Mouse (Mus musculus): ENCODE measurements at regions not wholly inside any gene's neighbourhood (a gene's known extent, or its start where the extent isn't known, plus 50 kb on each side); places are given as distances from the start of the nearest gene placed in this dataset.
"Not testable (repeated sequence)": the region's sequence is repeated elsewhere in the genome, so short reads cannot be mapped to it uniquely, and the experiment has no call there.

- WGBS: 54% methylated on average over 2 of the region's 4 CpGs
- H3K27ac ChIP-seq (ENCODE audit: low read length); ATAC-seq (ENCODE audit: insufficient read depth, low FRiP score): not testable (repeated sequence)
These were observed 527.0 kb downstream of the Dad1 start for GRCm38 (mm10) chr14:53726914-53727313.

GRCm38 (mm10) chr14:53723611-53724010 is 530.3 kb downstream of the Dad1 start:
- H3K36me3 ChIP-seq (ENCODE audit: control insufficient read depth, insufficient read depth, low read length); H3K9me3 ChIP-seq (replicated peaks; ENCODE audit: control insufficient read depth, low read length); H3K4me1 ChIP-seq (ENCODE audit: control insufficient read depth, insufficient read depth, low read length); H3K4me2 ChIP-seq (ENCODE audit: low read depth, low read length); H3K9ac ChIP-seq (ENCODE audit: low read length); ATAC-seq (ENCODE audit: insufficient read depth, low FRiP score); H3K27ac ChIP-seq (ENCODE audit: low read length); H3K4me3 ChIP-seq (replicated peaks; ENCODE audit: low read length); H3K27me3 ChIP-seq (ENCODE audit: control insufficient read depth, insufficient read depth, low read length): not testable (repeated sequence)

More at GRCm38 (mm10) chr14:53726914-53727313, 527.0 kb downstream of the Dad1 start:
- not testable (repeated sequence) for H3K4me1 ChIP-seq (ENCODE audit: control insufficient read depth, insufficient read depth, low read length); H3K36me3 ChIP-seq (ENCODE audit: control insufficient read depth, insufficient read depth, low read length); H3K9me3 ChIP-seq (replicated peaks; ENCODE audit: control insufficient read depth, low read length); H3K9ac ChIP-seq (ENCODE audit: low read length); H3K27me3 ChIP-seq (ENCODE audit: control insufficient read depth, insufficient read depth, low read length); H3K4me2 ChIP-seq (ENCODE audit: low read depth, low read length); H3K4me3 ChIP-seq (replicated peaks; ENCODE audit: low read length)

GRCm38 (mm10) chr14:53721901-53722300 is 532.0 kb downstream of the Dad1 start:
- not testable (repeated sequence) for H3K27me3 ChIP-seq (ENCODE audit: control insufficient read depth, insufficient read depth, low read length); H3K9me3 ChIP-seq (replicated peaks; ENCODE audit: control insufficient read depth, low read length)
- 55% methylated on average over 2 of the region's 2 CpGs for WGBS

GRCm38 (mm10) chr14:53709627-53710026 is 544.3 kb downstream of the Dad1 start:
- not testable (repeated sequence) for H3K9ac ChIP-seq (ENCODE audit: low read length); H3K9me3 ChIP-seq (replicated peaks; ENCODE audit: control insufficient read depth, low read length); H3K27ac ChIP-seq (ENCODE audit: low read length); H3K27me3 ChIP-seq (ENCODE audit: control insufficient read depth, insufficient read depth, low read length); H3K4me2 ChIP-seq (ENCODE audit: low read depth, low read length); ATAC-seq (ENCODE audit: insufficient read depth, low FRiP score); H3K36me3 ChIP-seq (ENCODE audit: control insufficient read depth, insufficient read depth, low read length); H3K4me3 ChIP-seq (replicated peaks; ENCODE audit: low read length); H3K4me1 ChIP-seq (ENCODE audit: control insufficient read depth, insufficient read depth, low read length)
- WGBS: 8% methylated on average over 3 of the region's 3 CpGs

More at GRCm38 (mm10) chr14:53721901-53722300, 532.0 kb downstream of the Dad1 start:
- not testable (repeated sequence) for H3K36me3 ChIP-seq (ENCODE audit: control insufficient read depth, insufficient read depth, low read length); H3K4me1 ChIP-seq (ENCODE audit: control insufficient read depth, insufficient read depth, low read length); H3K4me2 ChIP-seq (ENCODE audit: low read depth, low read length); H3K27ac ChIP-seq (ENCODE audit: low read length); ATAC-seq (ENCODE audit: insufficient read depth, low FRiP score); H3K4me3 ChIP-seq (replicated peaks; ENCODE audit: low read length); H3K9ac ChIP-seq (ENCODE audit: low read length)

GRCm38 (mm10) chr14:53704351-53704750 is 549.6 kb downstream of the Dad1 start:
- H3K9ac ChIP-seq (ENCODE audit: low read length); H3K4me3 ChIP-seq (replicated peaks; ENCODE audit: low read length); H3K4me1 ChIP-seq (ENCODE audit: control insufficient read depth, insufficient read depth, low read length); H3K36me3 ChIP-seq (ENCODE audit: control insufficient read depth, insufficient read depth, low read length); H3K27ac ChIP-seq (ENCODE audit: low read length); H3K4me2 ChIP-seq (ENCODE audit: low read depth, low read length); H3K9me3 ChIP-seq (replicated peaks; ENCODE audit: control insufficient read depth, low read length); H3K27me3 ChIP-seq (ENCODE audit: control insufficient read depth, insufficient read depth, low read length); ATAC-seq (ENCODE audit: insufficient read depth, low FRiP score): not testable (repeated sequence)
- WGBS: 78% methylated on average over 5 of the region's 5 CpGs

GRCm38 (mm10) chr14:53703593-53703992 is 550.3 kb downstream of the Dad1 start:
- not testable (repeated sequence) for H3K9ac ChIP-seq (ENCODE audit: low read length); H3K4me1 ChIP-seq (ENCODE audit: control insufficient read depth, insufficient read depth, low read length); H3K4me2 ChIP-seq (ENCODE audit: low read depth, low read length); H3K9me3 ChIP-seq (replicated peaks; ENCODE audit: control insufficient read depth, low read length); ATAC-seq (ENCODE audit: insufficient read depth, low FRiP score); H3K27ac ChIP-seq (ENCODE audit: low read length); H3K4me3 ChIP-seq (replicated peaks; ENCODE audit: low read length); H3K27me3 ChIP-seq (ENCODE audit: control insufficient read depth, insufficient read depth, low read length); H3K36me3 ChIP-seq (ENCODE audit: control insufficient read depth, insufficient read depth, low read length)
- 25% methylated on average over 1 of the region's 1 CpGs for WGBS

GRCm38 (mm10) chr14:53684100-53684499 is 569.8 kb downstream of the Dad1 start:
- H3K4me3 ChIP-seq (replicated peaks; ENCODE audit: low read length); H3K4me1 ChIP-seq (ENCODE audit: control insufficient read depth, insufficient read depth, low read length); H3K4me2 ChIP-seq (ENCODE audit: low read depth, low read length); H3K9me3 ChIP-seq (replicated peaks; ENCODE audit: control insufficient read depth, low read length); H3K9ac ChIP-seq (ENCODE audit: low read length); ATAC-seq (ENCODE audit: insufficient read depth, low FRiP score); H3K27ac ChIP-seq (ENCODE audit: low read length); H3K27me3 ChIP-seq (ENCODE audit: control insufficient read depth, insufficient read depth, low read length); H3K36me3 ChIP-seq (ENCODE audit: control insufficient read depth, insufficient read depth, low read length): not testable (repeated sequence)
- 56% methylated on average over 4 of the region's 4 CpGs for WGBS

GRCm38 (mm10) chr14:53683361-53684015 is 570.4 kb downstream of the Dad1 start:
- H3K27ac ChIP-seq (ENCODE audit: low read length); H3K27me3 ChIP-seq (ENCODE audit: control insufficient read depth, insufficient read depth, low read length); H3K4me3 ChIP-seq (replicated peaks; ENCODE audit: low read length); ATAC-seq (ENCODE audit: insufficient read depth, low FRiP score); H3K4me1 ChIP-seq (ENCODE audit: control insufficient read depth, insufficient read depth, low read length); H3K9ac ChIP-seq (ENCODE audit: low read length); H3K4me2 ChIP-seq (ENCODE audit: low read depth, low read length); H3K36me3 ChIP-seq (ENCODE audit: control insufficient read depth, insufficient read depth, low read length); H3K9me3 ChIP-seq (replicated peaks; ENCODE audit: control insufficient read depth, low read length): not testable (repeated sequence)
- WGBS: 67% methylated on average over 9 of the region's 9 CpGs

GRCm38 (mm10) chr14:53682679-53683078 is 571.2 kb downstream of the Dad1 start:
- WGBS: 86% methylated on average over 1 of the region's 1 CpGs
- H3K9me3 ChIP-seq (replicated peaks; ENCODE audit: control insufficient read depth, low read length): not testable (repeated sequence)

More at GRCm38 (mm10) chr14:53682679-53683078, 571.2 kb downstream of the Dad1 start:
- not testable (repeated sequence) for H3K27me3 ChIP-seq (ENCODE audit: control insufficient read depth, insufficient read depth, low read length); H3K4me2 ChIP-seq (ENCODE audit: low read depth, low read length); ATAC-seq (ENCODE audit: insufficient read depth, low FRiP score); H3K27ac ChIP-seq (ENCODE audit: low read length); H3K4me1 ChIP-seq (ENCODE audit: control insufficient read depth, insufficient read depth, low read length); H3K4me3 ChIP-seq (replicated peaks; ENCODE audit: low read length); H3K9ac ChIP-seq (ENCODE audit: low read length); H3K36me3 ChIP-seq (ENCODE audit: control insufficient read depth, insufficient read depth, low read length)

Measured in stomach, embryonic 16.5 days (tissue).